Mouse (Mus musculus) intestine, embryonic 16.5 days (tissue): Measurements from ENCODE around the gene Scn8a. TPM values are rescaled to one million over a fixed set of nuclear protein-coding genes. Genes with fewer than 3 reads are reported as not detected.

Source experiments
- ATAC-seq: fragments of 200-750 bp; cut with Nextera tagmentation; 2 replicates; pipeline ENCODE4 v1.8.0; 2017; ENCODE audit warnings: moderate TSS enrichment, moderate library complexity
- H3K27ac ChIP-seq: fragments of 300-500 bp; sonication (generic); 2 replicates; pipeline ENCODE4 v1.5.1; 2014; ENCODE audit warnings: mild to moderate bottlenecking, low read length
- H3K27me3 ChIP-seq: fragments of 300-500 bp; sonication (generic); replicated peaks from 2 replicates; pipeline ENCODE4 v1.6.1; 2014; ENCODE audit warnings: low read length, control low read depth, mixed read lengths; ENCODE audit not compliant: control insufficient read depth, insufficient read depth
- H3K36me3 ChIP-seq: fragments of 300-500 bp; sonication (generic); 2 replicates; pipeline ENCODE4 v1.6.1; 2014; ENCODE audit warnings: low read length, control low read depth; ENCODE audit not compliant: control insufficient read depth, insufficient read depth
- H3K4me1 ChIP-seq: fragments of 300-500 bp; sonication (generic); 2 replicates; pipeline ENCODE4 v1.6.1; 2014; ENCODE audit warnings: low read length, control low read depth, mixed read lengths; ENCODE audit not compliant: control insufficient read depth, insufficient read depth
- H3K4me2 ChIP-seq: fragments of 300-500 bp; sonication (generic); 2 replicates; pipeline ENCODE4 v1.6.1; 2014; ENCODE audit warnings: low read depth, low read length, control low read depth
- H3K4me3 ChIP-seq: fragments of 300-500 bp; sonication (generic); 2 replicates; pipeline ENCODE4 v1.5.1; 2014; ENCODE audit warnings: mild to moderate bottlenecking, low read length
- H3K9ac ChIP-seq: fragments of 300-500 bp; sonication (generic); 2 replicates; pipeline ENCODE4 v1.6.1; 2014; ENCODE audit warnings: low read depth, low read length
- H3K9me3 ChIP-seq: fragments of 300-500 bp; sonication (generic); 2 replicates; pipeline ENCODE4 v1.6.1; 2016; ENCODE audit warnings: low read length, control low read depth; ENCODE audit not compliant: control insufficient read depth
- WGBS: fragments of 180-500 bp; shearing (Covaris S2); extraction: QIAGEN DNeasy Blood & Tissue Kit; methylation state at CpG from one replicate; pipeline ENCODE4 v1.1.7; 2014; 5-methylcytosine and 5-hydroxymethylcytosine counted together
- polyA plus RNA-seq: library from polyadenylated mRNA; unstranded; fragments of >200 nt; fragmentation: Nextera tagmentation; extraction: Ambion mirVana; gene quantifications from 2 replicates; pipeline ENCODE4 v1.2.1, GENCODE M21; 2015

Gene Scn8a
- polyA plus RNA-seq, 1 experiment from 2014 or later, result 0.95 TPM

DNA sequence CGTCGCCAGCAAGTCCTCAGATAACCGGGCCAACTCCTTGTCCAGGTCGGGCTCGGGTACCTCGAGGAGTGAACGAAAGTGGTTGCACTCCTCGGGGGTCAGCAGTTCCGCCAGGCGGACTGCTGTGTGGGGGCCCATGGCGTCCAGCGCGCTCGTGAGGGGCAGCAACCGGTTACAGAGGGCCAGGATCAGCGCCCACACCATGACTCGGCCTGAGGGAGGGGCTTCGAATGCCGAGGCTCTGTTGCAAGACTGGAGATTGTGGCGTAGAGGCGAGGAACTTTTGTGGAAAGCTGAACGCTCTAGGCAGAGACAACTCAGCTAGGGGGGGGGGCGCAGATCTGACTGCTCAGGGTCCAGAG lies 177.5 kb downstream of the Scn8a start, which contains the start of gene Gm47841:
TSS of gene Gm47841 (minus strand) at position 204 of the 362 bp plus-strand sequence.
- Histone ChIP-seq H3K9ac (peak within 1 kb of the TSS; percentile 67), H3K9me3 (no peaks in the 10 kb centered on the region), H3K4me3 (peak within 1 kb of the TSS; percentile 63), H3K4me1 (peaks cover 16% of the 10 kb centered on the region), H3K36me3 (no peaks in the 10 kb centered on the region), H3K27me3 (peaks cover 49% of the 10 kb centered on the region), H3K27ac (no peak within 1 kb of the TSS), H3K4me2 (peak within 1 kb of the TSS; percentile 100)
- WGBS, result 3% methylated on average over 23 of the region's 23 CpGs
- ATAC-seq, result no peak; the same call in 1 of the 2 replicates

DNA sequence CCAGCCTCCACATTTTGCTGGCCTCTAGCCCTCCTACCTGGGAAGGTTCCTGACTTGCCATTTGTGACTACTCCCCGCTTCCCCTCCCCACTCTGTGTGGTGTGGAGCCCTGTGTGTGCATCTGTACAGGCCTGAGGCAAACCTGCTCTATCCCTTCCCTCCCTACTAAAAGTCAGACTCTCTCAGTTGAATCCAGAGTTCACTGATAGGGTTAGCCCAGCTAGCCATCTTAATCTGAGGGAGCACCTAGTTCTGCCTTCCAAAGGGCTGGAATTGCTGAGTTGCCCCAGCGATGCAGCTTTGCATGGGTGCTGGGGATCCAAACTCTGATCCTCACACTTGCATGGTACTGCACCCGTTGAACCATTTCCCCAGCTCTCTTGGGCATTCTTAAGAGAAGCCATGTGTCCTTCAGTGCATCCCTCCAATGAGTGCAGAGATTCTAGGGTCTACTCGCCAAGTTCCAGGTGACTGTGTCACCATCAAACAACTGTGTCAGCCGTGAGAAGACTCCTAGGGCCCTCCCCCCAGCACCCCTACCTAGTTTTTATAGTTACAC lies 178.8 kb downstream of the Scn8a start:
- H3K27me3 ChIP-seq, result peaks cover 54% of the 10 kb centered on the region
- H3K9ac ChIP-seq, result no peak overlapping the region
- ATAC-seq, result no peak
- no peaks in the 10 kb centered on the region for H3K9me3 ChIP-seq
- WGBS, result 67% methylated on average over 5 of the region's 5 CpGs
- H3K4me1 ChIP-seq, result peaks cover 22% of the 10 kb centered on the region
- no peak overlapping the region for H3K27ac ChIP-seq
- no peak overlapping the region for H3K4me2 ChIP-seq
- H3K36me3 ChIP-seq, result no peaks in the 10 kb centered on the region
- no peak overlapping the region for H3K4me3 ChIP-seq

DNA sequence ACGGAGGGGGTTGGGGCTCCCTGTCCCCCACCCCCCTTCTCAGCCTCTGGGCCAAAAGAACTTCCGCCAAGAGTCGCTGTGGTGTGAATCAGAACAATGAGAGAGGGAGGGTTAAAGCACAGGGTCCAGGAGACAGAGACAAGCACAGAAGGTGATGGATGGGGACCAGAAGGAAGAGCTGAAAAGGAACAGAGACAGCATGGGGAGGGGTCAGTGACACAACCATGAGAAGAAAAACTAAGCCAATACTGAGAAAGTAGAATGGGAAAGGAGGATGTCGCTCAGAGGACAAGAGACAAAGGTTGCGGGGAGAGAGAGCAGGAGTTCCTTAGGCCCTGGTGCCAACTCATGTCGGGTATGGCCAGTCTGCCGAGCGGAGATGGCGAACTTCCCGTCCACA lies 182.2 kb downstream of the Scn8a start:
- peaks cover 37% of the 10 kb centered on the region for H3K27me3 ChIP-seq
- H3K4me2 ChIP-seq, result no peak overlapping the region
- no peaks in the 10 kb centered on the region for H3K9me3 ChIP-seq
- no peak overlapping the region for H3K4me3 ChIP-seq
- H3K4me1 ChIP-seq, result peaks cover 16% of the 10 kb centered on the region
- no peaks in the 10 kb centered on the region for H3K36me3 ChIP-seq
- no peak overlapping the region for H3K9ac ChIP-seq
- no peak for ATAC-seq
- 69% methylated on average over 10 of the region's 10 CpGs for WGBS
- no peak overlapping the region for H3K27ac ChIP-seq

DNA sequence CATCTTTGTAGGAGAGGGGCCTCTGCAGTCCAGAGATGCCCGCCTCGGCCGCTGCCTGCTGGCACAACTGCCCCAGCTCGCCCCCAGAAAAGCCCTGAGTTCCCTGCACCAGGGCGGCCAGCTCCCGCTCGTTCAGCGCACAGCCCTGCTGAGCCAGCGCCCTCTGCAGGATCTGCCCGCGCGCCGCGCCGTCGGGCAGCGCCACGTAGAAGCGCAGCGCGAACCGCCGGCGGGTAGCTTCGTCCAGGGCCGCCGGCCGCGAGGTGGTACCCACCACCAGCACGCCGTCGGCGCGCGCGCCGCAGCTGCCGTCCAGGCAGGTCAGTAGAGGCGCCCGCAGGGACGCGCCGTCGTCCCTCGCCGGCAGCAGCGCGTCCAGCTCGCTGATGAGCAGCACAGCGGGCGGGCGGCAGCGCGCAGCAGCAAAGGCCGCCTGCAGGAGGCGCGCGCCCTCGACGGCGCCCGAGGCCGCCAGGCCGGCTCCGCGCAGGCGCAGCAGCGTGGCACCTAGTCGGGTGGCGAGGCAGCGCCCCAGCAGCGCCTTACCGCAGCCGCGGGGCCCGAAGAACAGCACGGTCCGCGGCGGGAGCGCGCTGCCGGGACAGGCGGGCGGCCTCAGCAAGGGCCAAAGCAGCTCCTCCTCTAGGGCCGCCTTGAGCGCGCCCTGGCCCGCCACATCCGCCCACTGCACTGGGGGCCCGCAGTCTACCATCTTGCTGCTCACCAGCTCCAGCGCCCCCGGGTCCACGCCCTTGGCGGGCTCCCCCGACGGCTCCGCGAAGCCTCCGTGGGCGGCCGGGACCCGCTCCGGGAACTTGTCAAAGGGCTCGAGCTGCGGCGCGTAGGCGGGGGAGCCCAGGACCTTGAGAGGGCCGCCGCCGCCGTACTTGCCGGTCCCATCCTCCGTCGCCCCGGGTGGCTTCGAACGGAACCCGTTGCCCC lies 183.2 kb downstream of the Scn8a start:
- Histone ChIP-seq H3K4me3 (peak overlapping the region; percentile 46), H3K4me1 (peaks cover 12% of the 10 kb centered on the region), H3K9ac (peak overlapping the region; percentile 58), H3K27ac (no peak overlapping the region), H3K9me3 (no peaks in the 10 kb centered on the region), H3K4me2 (peak overlapping the region; percentile 69), H3K27me3 (peaks cover 34% of the 10 kb centered on the region), H3K36me3 (no peaks in the 10 kb centered on the region)
- 0 out of 2 replicates have a peak, but pooled peaks have one; percentile 21 for ATAC-seq
- WGBS, result 35% methylated on average over 105 of the region's 120 CpGs

DNA sequence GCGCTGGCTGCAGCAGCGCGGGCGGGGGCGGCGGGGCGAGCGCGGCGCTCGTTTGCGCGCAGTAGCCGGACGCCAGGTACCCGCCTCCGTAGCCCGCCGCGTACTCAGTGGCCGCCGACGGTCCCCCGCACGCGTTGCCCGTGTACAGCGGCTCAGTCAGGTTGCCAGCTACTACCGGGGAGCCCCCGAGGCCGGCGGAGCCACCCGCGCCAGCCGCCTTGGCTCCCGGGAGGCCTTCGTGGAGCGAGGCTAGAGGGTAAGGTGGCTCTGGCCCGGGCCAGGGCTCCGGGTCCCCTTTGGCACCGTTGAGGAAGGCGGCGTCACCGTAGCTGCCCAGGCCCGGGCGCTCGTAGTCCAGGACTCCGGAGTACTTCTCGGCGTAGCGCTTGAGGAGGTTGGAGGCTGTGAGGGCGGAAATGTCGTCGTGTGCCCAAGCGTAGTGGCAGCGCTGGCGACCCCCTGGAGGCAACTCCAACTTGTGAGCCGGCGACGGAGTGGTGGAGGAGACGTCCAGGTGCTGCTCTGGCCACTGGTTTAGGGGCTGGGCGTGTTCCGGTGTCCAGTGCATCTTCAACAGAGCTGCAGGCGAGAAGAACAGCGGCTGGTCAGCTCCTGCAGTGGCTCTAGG lies 184.3 kb downstream of the Scn8a start:
- 33% methylated on average over 59 of the region's 65 CpGs for WGBS
- H3K4me2 ChIP-seq, result peak overlapping the region; percentile 69
- peak overlapping the region; percentile 58 for H3K9ac ChIP-seq
- no peaks in the 10 kb centered on the region for H3K9me3 ChIP-seq
- H3K36me3 ChIP-seq, result no peaks in the 10 kb centered on the region
- no peak for ATAC-seq
- peak overlapping the region; percentile 46 for H3K4me3 ChIP-seq
- peaks cover 34% of the 10 kb centered on the region for H3K27me3 ChIP-seq
- H3K27ac ChIP-seq, result no peak overlapping the region
- H3K4me1 ChIP-seq, result peaks cover 12% of the 10 kb centered on the region

DNA sequence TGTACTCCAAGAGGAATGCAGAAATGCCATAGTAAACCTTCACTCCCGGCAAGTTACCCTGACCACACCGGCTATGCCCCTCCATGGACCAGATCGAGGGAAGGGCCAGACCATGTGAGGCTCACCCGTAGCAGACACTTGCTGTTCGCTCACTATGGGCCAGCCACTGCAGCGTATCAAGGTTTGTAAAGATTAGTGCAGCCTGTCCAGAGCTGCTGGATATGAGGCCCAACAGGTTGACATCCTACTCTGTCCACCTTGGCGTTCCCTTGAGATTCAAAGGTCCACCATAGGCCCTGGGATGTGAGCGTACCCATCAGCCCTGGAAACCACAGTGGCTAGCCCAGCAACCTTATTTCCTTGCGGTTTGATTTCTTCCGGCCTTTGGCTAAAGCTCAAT lies 184.9 kb downstream of the Scn8a start:
- Histone ChIP-seq H3K27me3 (peaks cover 34% of the 10 kb centered on the region), H3K9me3 (no peaks in the 10 kb centered on the region), H3K36me3 (no peaks in the 10 kb centered on the region), H3K4me2 (no peak overlapping the region), H3K4me1 (peaks cover 12% of the 10 kb centered on the region), H3K4me3 (no peak overlapping the region), H3K27ac (no peak overlapping the region), H3K9ac (no peak overlapping the region)
- 91% methylated on average over 10 of the region's 10 CpGs for WGBS
- no peak for ATAC-seq

DNA sequence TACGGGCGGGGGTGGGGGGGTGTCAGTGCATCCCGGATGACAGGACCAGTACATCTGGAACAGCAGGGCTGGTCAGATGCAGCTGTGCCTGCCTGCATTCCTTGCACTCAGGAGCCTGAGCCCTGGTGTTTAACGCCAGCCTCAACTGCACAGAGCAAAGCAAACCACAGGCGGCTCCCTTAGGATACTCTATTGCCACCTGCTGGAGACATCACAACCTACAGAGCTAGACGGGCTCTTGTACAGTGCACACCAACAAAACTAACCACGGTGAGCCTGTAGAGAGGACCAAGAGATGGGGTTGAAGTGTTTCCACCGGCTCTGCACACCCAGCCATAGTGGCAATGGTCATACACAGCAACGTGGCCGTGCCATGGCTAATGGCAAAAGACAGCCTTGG lies 186.6 kb downstream of the Scn8a start:
- Histone ChIP-seq H3K4me1 (peaks cover 12% of the 10 kb centered on the region), H3K9ac (no peak overlapping the region), H3K27me3 (peaks cover 32% of the 10 kb centered on the region), H3K9me3 (no peaks in the 10 kb centered on the region), H3K4me2 (no peak overlapping the region), H3K4me3 (no peak overlapping the region), H3K27ac (no peak overlapping the region), H3K36me3 (no peaks in the 10 kb centered on the region)
- peak; percentile 77 for ATAC-seq
- 41% methylated on average over 10 of the region's 10 CpGs for WGBS

DNA sequence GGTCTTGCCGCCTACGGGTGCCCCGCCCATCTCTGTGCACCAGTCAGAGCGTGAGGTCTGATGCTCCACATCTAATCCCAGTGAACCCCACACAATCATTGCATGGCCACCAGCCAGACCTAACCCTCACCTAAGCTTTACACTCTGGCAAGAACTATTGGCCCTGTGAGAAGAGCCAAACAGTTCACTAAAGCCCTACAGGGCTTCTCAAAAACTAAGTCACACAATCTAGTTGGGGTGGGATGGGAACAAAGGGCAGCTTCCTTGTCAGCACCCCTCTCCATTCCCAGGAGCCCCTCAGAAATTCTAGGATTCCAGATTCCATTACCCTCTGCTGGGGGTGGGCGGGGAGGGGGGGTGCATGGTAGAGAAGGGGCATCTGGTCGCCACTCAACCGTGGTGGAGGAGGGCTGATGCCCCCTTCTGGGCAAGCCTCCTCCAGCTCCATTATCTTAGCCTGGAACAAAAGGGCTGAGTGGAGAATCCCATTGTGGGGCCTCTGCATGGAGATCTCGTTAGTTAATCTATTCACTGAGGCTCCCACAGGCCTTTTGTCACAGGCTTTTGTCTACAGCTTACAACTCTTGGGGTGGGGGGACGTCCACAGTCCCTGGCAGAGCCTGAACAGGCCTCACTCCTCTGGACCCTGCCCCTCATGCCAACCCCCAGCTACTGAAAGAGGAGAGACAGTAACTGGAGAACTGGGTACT lies 190.1 kb downstream of the Scn8a start:
- H3K27ac ChIP-seq, result no peak overlapping the region
- ATAC-seq, result no peak
- no peaks in the 10 kb centered on the region for H3K4me1 ChIP-seq
- peaks cover under 1% of the 10 kb centered on the region; the same call in 1 of the 2 replicates for H3K27me3 ChIP-seq
- no peak overlapping the region for H3K9ac ChIP-seq
- 56% methylated on average over 9 of the region's 9 CpGs for WGBS
- no peaks in the 10 kb centered on the region for H3K9me3 ChIP-seq
- no peak overlapping the region for H3K4me2 ChIP-seq
- no peaks in the 10 kb centered on the region for H3K36me3 ChIP-seq
- no peak overlapping the region for H3K4me3 ChIP-seq
